Mouse (Mus musculus): Measurements from ENCODE around the gene Notch1. TPM values are rescaled to one million over a fixed set of nuclear protein-coding genes. Genes with fewer than 3 reads are reported as not detected.

Gene Notch1
- 44.7 and 48.2 TPM in 2 replicates for polyA plus RNA-seq (2016; fragmentation: Nextera tagmentation; extraction: Ambion mirVana)

DNA sequence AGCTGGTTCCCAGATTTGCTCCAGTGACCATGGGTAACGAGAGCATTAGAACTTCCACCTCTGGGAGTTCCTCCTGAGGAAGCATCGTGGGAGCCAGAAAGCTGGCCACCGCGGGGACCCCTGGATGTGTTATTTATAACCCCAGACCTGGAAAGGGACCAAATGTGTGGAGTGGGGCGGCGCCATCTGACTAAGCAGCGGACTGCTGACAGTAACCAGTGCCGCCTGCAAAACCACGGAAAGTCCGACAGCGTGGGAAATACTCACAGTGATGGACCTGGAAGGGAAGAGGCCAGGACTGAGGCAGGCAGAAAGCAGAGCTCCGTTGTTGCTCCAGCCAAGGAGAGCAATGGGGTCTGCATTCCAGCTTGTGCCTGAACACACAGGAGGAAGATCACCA is at the start of gene Notch1:
Gene Notch1, minus strand, starts transcription at position 389 of the 400 bp plus-strand sequence.
- Histone ChIP-seq H3K4me3 (no peak within 1 kb of the TSS), H3K9ac (no peak within 1 kb of the TSS), H3K27ac (no peak within 1 kb of the TSS; the same call in 1 of the 2 replicates), H3K4me2 (replicated peaks) (peak within 1 kb of the TSS; percentile 24; the same call in 1 of the 2 replicates), H3K36me3 (no peaks in the 10 kb centered on the region), H3K27me3 (replicated peaks) (no peaks in the 10 kb centered on the region), H3K4me1 (peaks cover 16% of the 10 kb centered on the region), H3K9me3 (no peaks in the 10 kb centered on the region)
- no peak for ATAC-seq (ENCODE audit: low FRiP score, low read depth)
- WGBS: 49% methylated on average over 12 of the region's 12 CpGs

DNA sequence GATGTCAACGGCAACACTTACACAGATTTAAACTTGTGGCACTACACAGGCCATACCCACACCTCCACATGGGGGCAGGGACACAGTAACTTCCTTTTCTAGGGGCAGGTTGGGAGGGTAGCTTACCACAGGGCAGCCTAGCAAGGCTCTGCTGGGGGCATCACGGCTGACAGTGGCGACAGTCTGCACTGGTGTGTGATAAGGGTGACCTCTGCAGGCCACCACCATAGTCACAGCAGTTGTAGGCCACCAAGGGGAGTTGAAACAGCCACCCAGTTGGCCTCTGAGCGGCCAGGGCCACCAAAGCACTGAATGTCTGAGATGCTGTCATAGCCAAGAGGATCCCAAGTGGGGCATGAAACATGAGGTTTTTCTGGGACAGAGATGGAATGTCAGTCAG is 49.8 kb upstream of the Notch1 start:
- Histone ChIP-seq H3K4me1 (peaks cover 7% of the 10 kb centered on the region), H3K4me2 (replicated peaks) (no peak overlapping the region), H3K9me3 (no peaks in the 10 kb centered on the region), H3K9ac (no peak overlapping the region), H3K4me3 (no peak overlapping the region), H3K36me3 (no peaks in the 10 kb centered on the region), H3K27ac (no peak overlapping the region), H3K27me3 (replicated peaks) (no peaks in the 10 kb centered on the region)
- ATAC-seq (ENCODE audit: low FRiP score, low read depth): peak; percentile 55; the same call in 1 of the 2 replicates
- WGBS: 18% methylated on average over 4 of the region's 4 CpGs

DNA sequence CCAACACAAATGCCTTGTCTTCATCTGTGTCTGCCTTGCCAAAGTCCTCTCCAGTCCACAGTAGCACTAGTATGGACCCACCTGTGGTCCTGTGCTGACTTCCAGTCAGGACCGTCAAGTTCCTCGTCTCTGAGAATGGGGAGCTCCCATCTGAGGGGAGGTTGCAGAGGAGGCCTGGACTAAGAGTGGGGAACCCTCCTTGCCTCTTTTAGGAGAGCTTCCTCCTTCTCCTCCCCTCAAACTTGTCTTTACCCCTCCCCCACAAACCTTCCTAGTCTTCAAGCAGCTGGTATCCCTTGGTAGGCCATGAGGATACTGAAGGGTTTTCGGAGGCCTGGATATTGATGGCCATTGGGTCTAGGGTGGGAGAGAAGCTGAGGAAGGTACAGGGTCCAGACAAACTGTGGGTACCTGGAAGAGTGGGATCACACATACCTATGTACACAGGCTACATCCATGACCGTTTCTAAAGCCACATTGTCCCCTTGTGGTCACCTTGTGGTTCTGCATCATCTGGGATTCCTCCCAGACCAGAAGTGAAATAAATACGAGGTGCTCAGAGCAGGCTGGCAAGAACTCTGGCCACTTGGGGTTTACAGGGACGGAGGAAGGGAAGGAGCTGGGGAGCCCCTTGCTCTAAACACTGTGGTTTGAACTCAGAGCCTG is 45.0 kb upstream of the Notch1 start:
- Histone ChIP-seq H3K9ac (no peak overlapping the region), H3K27ac (no peak overlapping the region), H3K9me3 (no peaks in the 10 kb centered on the region), H3K4me2 (replicated peaks) (no peak overlapping the region), H3K4me3 (no peak overlapping the region), H3K4me1 (peaks cover 19% of the 10 kb centered on the region), H3K36me3 (no peaks in the 10 kb centered on the region), H3K27me3 (replicated peaks) (no peaks in the 10 kb centered on the region; the same call in 1 of the 2 replicates)
- WGBS: 48% methylated on average over 6 of the region's 6 CpGs
- peak; percentile 61 for ATAC-seq (ENCODE audit: low FRiP score, low read depth)

DNA sequence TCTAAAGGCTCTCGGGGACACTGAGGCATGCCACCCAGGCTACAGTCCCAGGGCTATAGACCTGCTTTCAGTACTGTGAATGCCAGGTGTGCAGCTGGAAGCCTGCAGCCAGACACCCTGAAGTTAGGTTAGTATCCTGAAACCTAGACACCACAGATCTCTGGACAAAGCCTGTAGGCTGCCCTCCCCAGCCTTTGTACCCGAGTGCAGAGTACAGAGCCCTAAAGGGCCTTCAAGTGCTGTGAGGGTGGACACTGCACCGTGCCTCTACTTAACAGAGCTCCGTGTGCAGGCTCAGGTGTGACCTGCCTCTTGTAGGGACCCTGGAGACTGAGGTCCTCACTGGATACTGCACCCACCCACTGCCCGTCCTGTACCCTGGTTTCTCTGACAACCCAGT is 44.0 kb upstream of the Notch1 start:
- no peak for ATAC-seq (ENCODE audit: low FRiP score, low read depth)
- Histone ChIP-seq H3K27me3 (replicated peaks) (no peaks in the 10 kb centered on the region; the same call in 1 of the 2 replicates), H3K4me2 (replicated peaks) (no peak overlapping the region), H3K4me3 (no peak overlapping the region), H3K27ac (no peak overlapping the region), H3K9ac (no peak overlapping the region), H3K9me3 (no peaks in the 10 kb centered on the region), H3K36me3 (no peaks in the 10 kb centered on the region), H3K4me1 (peaks cover 19% of the 10 kb centered on the region)
- 77% methylated on average over 5 of the region's 5 CpGs for WGBS

DNA sequence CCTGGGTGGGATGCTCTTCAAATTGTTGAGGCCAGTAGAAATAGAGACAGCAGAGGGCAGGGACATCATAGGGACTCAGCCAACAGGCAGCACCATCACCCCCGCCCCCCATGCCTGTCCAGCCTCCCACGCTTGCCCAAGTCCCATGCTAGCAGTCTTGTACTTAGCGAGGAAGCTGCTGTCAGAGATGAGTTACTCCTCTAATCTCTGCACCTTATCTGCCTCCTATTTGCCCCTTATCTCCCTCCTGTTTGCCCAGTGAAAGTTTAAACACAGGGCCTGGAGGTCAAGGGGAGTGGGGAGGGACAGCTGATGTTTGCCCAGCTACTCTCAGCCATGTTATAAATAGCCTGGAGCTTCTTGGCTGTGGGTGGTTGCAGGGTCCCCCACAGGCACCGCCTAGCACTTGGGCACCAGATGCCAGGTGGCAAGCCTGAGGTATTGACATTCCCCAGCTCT is 40.1 kb upstream of the Notch1 start:
- Histone ChIP-seq H3K36me3 (no peaks in the 10 kb centered on the region), H3K27me3 (replicated peaks) (no peaks in the 10 kb centered on the region; the same call in 1 of the 2 replicates), H3K4me1 (peaks cover 16% of the 10 kb centered on the region), H3K27ac (no peak overlapping the region), H3K4me2 (replicated peaks) (no peak overlapping the region), H3K4me3 (no peak overlapping the region), H3K9me3 (no peaks in the 10 kb centered on the region), H3K9ac (no peak overlapping the region)
- WGBS: 60% methylated on average over 4 of the region's 4 CpGs
- no peak for ATAC-seq (ENCODE audit: low FRiP score, low read depth)

DNA sequence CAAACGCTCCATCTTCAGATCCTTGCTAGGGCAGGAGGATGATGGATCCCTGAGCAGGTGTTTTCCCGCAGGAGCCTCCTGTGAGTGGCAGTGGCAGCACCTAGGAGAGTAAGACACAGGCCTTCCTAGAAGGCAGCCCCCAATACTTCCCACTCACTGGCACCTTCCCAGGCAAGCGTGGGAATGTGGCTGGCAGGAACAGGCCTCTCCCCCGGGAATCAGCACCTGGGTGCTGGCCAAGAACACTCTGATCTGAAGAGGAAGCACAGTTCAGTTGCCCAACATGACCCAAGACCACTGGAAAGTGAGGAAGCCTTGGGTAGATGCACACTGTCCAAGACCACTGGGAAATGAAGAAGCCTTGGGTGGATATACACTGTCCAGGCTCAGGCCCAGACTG is 38.6 kb upstream of the Notch1 start:
- H3K36me3 ChIP-seq: no peaks in the 10 kb centered on the region
- H3K4me2 ChIP-seq (replicated peaks): no peak overlapping the region
- no peaks in the 10 kb centered on the region for H3K9me3 ChIP-seq
- no peak overlapping the region for H3K9ac ChIP-seq
- H3K4me3 ChIP-seq: no peak overlapping the region
- ATAC-seq (ENCODE audit: low FRiP score, low read depth): no peak
- no peak overlapping the region for H3K27ac ChIP-seq
- peaks cover 4% of the 10 kb centered on the region; the same call in 1 of the 2 replicates for H3K4me1 ChIP-seq
- 89% methylated on average over 4 of the region's 4 CpGs for WGBS
- no peaks in the 10 kb centered on the region; the same call in 1 of the 2 replicates for H3K27me3 ChIP-seq (replicated peaks)

DNA sequence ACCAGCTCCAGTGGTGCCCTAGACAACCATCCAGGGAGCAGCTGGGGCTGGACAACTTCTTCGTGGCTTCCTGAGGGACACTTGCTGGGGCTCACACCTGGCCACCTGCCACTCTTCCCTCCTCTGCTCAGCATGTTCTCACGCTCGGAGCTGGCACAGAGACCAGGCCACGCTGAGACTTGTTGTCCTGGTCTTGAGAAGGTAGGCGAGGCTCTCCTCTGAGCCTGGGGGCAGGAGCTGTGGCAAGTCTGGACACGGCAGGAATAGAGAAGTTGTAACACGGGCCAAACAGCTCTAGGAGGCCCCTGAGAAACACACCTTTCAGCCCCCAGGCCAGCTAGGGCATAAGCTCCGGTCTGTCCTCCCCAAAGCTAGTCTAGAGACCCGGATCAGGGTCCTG is 37.4 kb upstream of the Notch1 start:
- Histone ChIP-seq H3K4me1 (0 out of 2 replicates have a peak, but pooled peaks cover 3% of the 10 kb centered on the region), H3K27me3 (replicated peaks) (no peaks in the 10 kb centered on the region; the same call in 1 of the 2 replicates), H3K4me2 (replicated peaks) (no peak overlapping the region), H3K9ac (no peak overlapping the region), H3K27ac (no peak overlapping the region), H3K4me3 (no peak overlapping the region), H3K9me3 (no peaks in the 10 kb centered on the region), H3K36me3 (no peaks in the 10 kb centered on the region)
- 74% methylated on average over 9 of the region's 9 CpGs for WGBS
- no peak for ATAC-seq (ENCODE audit: low FRiP score, low read depth)

DNA sequence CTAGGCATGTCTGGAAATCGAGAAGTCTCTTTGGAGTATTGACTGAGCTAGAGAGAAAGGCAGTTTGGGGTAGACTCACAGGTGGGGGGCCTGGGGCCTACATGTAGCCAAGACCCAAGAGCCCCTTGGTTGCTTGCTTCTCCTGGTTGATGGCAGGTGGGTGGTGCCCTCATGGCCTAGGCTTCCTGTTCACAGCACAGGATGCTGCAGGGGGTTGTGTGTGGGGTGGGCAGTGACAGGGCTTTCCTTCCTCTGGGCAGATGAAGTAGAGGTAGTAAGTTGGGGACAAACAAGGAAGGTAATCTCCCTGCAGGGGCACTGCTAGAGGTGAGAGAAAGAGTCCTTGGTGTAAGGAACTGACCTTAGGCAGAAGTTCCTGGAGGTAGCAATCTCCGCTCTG is 35.6 kb upstream of the Notch1 start:
- Histone ChIP-seq H3K27me3 (replicated peaks) (no peaks in the 10 kb centered on the region; the same call in 1 of the 2 replicates), H3K9me3 (no peaks in the 10 kb centered on the region), H3K4me3 (no peak overlapping the region), H3K4me2 (replicated peaks) (no peak overlapping the region), H3K9ac (no peak overlapping the region), H3K4me1 (peaks cover 12% of the 10 kb centered on the region), H3K36me3 (no peaks in the 10 kb centered on the region), H3K27ac (no peak overlapping the region)
- WGBS: 92% methylated on average over 2 of the region's 2 CpGs
- ATAC-seq (ENCODE audit: low FRiP score, low read depth): no peak

DNA sequence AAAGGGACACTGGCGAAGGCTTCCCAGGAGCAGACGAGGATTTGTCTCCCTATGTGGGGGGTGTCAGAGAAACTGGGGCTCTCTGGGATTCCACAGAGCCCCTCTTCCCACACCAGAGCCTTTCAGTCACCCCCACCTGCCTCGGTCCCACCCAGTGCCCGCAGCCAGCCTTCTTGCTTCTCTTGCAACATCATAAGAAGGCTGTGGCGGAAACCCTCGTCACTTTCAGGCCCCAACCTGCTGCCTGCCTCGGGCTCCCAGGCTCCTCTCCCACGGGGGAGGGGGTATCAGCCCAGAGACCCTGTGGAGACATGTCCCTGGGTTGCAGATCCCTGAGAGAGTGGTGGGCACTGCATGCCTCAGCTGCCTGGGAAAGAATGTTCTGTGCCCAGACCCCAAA is 35.0 kb upstream of the Notch1 start:
- peaks cover 15% of the 10 kb centered on the region for H3K4me1 ChIP-seq
- H3K27ac ChIP-seq: no peak overlapping the region
- WGBS: 78% methylated on average over 8 of the region's 8 CpGs
- no peak overlapping the region for H3K4me3 ChIP-seq
- no peak for ATAC-seq (ENCODE audit: low FRiP score, low read depth)
- H3K9ac ChIP-seq: no peak overlapping the region
- no peak overlapping the region for H3K4me2 ChIP-seq (replicated peaks)
- H3K9me3 ChIP-seq: no peaks in the 10 kb centered on the region
- H3K36me3 ChIP-seq: no peaks in the 10 kb centered on the region
- no peaks in the 10 kb centered on the region; the same call in 1 of the 2 replicates for H3K27me3 ChIP-seq (replicated peaks)

DNA sequence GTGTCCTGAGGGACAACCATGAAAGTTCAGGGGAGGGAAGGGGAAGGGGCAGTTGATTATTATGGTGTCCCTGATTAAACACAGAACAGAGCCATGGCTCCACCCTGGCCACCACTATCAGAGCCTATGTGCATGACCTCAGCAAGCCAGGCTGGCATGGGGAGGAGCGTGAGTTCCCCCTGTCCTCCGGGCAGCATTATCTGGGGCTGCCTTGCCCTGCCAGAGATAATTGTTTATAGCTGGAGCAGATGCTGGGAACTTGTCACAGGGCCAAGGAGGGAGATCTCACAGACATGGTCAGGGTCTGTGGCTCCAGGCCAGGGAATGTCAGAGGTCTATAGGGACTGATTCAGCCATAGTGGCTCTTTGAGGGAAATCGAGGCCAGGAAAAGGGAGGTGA is 34.3 kb upstream of the Notch1 start:
- H3K4me2 ChIP-seq (replicated peaks): no peak overlapping the region

DNA sequence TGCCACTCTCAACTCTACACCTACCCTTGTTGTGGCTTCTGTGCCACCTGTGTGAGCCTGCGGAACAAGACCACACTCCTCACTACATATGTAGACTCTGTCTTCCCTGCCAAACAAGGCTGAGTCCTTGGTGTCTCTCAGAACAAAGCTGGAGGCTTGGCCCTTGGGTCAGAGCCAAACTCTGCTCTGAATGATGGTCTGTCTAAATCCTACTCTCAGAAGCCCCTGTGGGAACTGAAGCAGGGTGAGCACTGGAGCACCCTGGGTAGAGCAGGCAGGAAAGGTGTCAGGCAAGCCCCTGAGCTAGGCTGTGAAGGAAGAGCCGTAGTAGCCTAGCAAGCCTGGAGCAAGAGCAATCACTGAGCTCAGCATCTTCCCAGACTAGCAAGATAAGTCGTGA is 33.7 kb upstream of the Notch1 start:
- WGBS: 78% methylated on average over 3 of the region's 3 CpGs
- no peak overlapping the region for H3K27ac ChIP-seq
- H3K9me3 ChIP-seq: no peaks in the 10 kb centered on the region
- no peak overlapping the region for H3K9ac ChIP-seq
- no peaks in the 10 kb centered on the region for H3K27me3 ChIP-seq (replicated peaks)
- no peak for ATAC-seq (ENCODE audit: low FRiP score, low read depth)
- no peak overlapping the region for H3K4me3 ChIP-seq
- H3K4me2 ChIP-seq (replicated peaks): no peak overlapping the region
- no peaks in the 10 kb centered on the region for H3K36me3 ChIP-seq
- H3K4me1 ChIP-seq: peaks cover 15% of the 10 kb centered on the region

More for the DNA sequence above, 34.3 kb upstream of the Notch1 start:
- ATAC-seq (ENCODE audit: low FRiP score, low read depth): no peak
- H3K36me3 ChIP-seq: no peaks in the 10 kb centered on the region
- H3K9ac ChIP-seq: no peak overlapping the region
- H3K4me3 ChIP-seq: no peak overlapping the region
- H3K27me3 ChIP-seq (replicated peaks): no peaks in the 10 kb centered on the region
- no peaks in the 10 kb centered on the region for H3K9me3 ChIP-seq
- H3K4me1 ChIP-seq: peaks cover 15% of the 10 kb centered on the region
- WGBS: 81% methylated on average over 3 of the region's 3 CpGs
- H3K27ac ChIP-seq: no peak overlapping the region

DNA sequence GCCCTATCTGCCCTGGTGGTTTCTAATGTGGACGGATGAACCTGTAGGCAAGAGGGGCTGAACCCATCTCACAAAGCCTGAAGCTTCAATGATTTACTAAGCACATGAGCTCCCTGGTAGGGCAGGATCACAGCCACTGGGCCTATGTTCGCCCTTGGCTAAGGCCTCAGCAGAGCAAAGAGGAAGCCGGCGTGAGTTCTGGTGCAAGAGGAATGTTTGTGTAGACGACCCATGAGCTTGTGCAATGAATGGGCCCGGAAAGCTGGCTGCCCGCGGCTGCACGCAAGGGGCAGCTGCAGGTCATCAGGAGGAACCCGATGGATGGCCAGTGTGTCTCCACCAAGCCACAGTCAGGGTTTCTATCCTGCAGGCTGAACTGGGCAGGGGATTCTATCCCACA is 33.3 kb upstream of the Notch1 start:
- Histone ChIP-seq H3K4me2 (replicated peaks) (no peak overlapping the region), H3K4me3 (no peak overlapping the region), H3K4me1 (peaks cover 15% of the 10 kb centered on the region), H3K27ac (no peak overlapping the region), H3K9ac (no peak overlapping the region), H3K9me3 (no peaks in the 10 kb centered on the region), H3K27me3 (replicated peaks) (no peaks in the 10 kb centered on the region), H3K36me3 (no peaks in the 10 kb centered on the region)
- 78% methylated on average over 10 of the region's 10 CpGs for WGBS
- ATAC-seq (ENCODE audit: low FRiP score, low read depth): no peak

DNA sequence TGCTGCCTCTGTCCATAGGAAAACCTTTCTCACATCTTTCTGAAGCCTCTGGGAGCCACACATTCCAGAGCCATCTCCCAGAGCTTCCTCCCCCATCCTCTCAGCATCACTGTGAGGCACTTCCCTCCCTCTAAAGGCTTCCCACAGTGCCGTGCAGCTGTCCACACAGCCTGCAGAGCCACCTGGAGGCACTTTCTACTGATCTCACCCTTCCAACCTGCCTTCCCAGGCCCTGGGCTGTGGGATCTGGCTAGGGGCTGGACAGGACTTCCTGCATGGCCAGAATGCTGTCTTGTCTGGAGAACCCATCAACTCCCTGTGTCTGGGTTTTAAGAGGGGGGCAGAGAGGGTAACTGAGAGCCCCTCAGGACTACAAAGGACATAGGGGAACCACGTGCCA is 31.0 kb upstream of the Notch1 start:
- H3K4me3 ChIP-seq: no peak overlapping the region
- H3K4me1 ChIP-seq: peaks cover 15% of the 10 kb centered on the region
- H3K9ac ChIP-seq: no peak overlapping the region
- no peaks in the 10 kb centered on the region for H3K27me3 ChIP-seq (replicated peaks)
- H3K36me3 ChIP-seq: no peaks in the 10 kb centered on the region
- H3K9me3 ChIP-seq: no peaks in the 10 kb centered on the region
- 35% methylated on average over 2 of the region's 2 CpGs for WGBS
- H3K27ac ChIP-seq: no peak overlapping the region
- no peak overlapping the region for H3K4me2 ChIP-seq (replicated peaks)
- peak; percentile 53 for ATAC-seq (ENCODE audit: low FRiP score, low read depth)

Measured in neural tube, embryonic 12.5 days (tissue).